Mouse (Mus musculus): ENCODE data around the gene Gm20767.
"Not testable (repeated sequence)": the region's sequence is repeated elsewhere in the genome, so short reads cannot be mapped to it uniquely, and the experiment has no call there.

GRCm38 (mm10) chr13:120096241-120096937, 43.7 kb upstream of the Gm20767 start:
- TF ChIP-seq CTCF (IDR thresholded peaks at IDR 0.05; ENCODE audit: low read depth); EP300 (optimal IDR thresholded peaks at IDR 0.05): not testable (repeated sequence)
